Mouse (Mus musculus): ENCODE results near the gene Neurog2.

Gene Neurog2

DNA sequence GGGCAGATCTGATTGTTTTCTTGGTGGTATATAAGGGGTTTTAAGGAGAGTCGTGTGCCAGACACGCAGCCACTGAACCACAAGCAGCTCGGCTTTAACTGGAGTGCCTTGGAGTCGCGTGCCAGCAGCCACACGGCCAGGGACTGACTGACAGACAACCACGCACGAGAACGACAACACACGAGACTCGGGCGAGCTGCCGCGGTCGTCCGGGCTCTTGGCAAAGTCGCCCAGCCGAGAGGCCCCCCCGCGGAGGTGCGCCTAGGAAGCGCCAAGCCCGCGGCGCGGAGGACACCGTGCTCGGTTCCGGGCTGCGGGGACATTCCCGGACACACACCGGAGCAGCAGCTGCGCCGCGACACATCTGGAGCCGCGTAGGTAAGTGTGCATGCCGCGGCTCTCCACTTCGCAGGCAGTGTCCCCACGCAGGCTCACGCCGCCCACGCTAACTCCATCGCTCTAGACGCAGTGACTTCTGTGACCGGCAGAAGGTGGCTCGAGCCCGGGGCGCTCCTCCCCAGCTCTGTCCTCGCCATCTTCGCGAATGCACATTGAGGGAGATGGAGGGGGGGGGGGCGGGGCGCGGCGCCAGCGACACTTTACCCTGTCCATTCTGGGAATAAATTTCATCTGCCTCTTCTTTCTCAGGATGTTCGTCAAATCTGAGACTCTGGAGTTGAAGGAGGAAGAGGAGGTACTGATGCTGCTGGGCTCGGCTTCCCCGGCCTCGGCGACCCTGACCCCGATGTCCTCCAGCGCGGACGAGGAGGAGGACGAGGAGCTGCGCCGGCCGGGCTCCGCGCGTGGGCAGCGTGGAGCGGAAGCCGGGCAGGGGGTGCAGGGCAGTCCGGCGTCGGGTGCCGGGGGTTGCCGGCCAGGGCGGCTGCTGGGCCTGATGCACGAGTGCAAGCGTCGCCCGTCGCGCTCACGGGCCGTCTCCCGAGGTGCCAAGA is at the start of gene Neurog2:
TSS of gene Neurog2 (plus strand) at position 56 of the 953 bp plus-strand sequence.
- DNase-seq (ENCODE audit: low spot score in 2 of 2) = peak in 1 of 2 experiments; percentile 10

DNA sequence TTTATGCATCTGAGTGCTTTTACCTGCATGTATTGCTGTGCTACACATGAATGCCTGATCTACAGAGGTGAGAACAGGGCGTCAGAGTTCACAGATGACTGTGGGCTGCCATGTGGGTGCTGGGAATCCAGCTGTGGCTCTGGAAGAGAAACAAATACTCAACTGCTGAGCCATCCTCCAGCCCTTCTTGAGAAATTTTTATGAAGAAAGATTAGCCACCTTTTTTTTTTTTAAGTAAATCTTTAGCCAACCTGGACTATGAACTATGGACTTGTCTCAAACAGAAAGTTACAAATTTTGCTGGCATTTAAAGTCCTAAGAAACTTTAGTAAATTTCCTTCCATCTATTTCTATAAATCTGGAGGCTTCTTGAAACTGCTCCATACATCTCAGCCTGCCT is 35.8 kb upstream of the Neurog2 start:
- no peak for DNase-seq (ENCODE audit: low spot score in 2 of 2)

DNA sequence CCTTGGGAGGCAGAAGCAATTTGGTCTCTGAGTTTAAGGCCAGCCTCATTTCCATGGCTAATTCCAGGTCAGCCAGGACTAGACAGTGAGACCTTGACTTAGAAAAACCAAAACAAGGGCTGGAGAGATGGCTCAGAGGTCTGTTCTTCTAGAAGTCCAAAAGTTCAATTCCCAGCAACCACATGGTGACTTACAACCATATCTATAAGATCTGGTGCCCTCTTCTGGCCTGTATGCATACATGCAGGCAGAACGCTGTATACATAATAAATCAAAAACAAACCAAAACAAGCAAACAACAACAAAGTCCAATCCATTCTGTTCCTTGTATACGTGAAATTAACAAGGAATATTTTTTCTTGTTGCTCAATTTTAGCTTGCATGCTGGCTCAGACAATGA is 24.8 kb upstream of the Neurog2 start:
- no peak for DNase-seq (ENCODE audit: low spot score in 2 of 2)

GRCm38 (mm10) chr3:127625296-127625695 is 7.6 kb upstream of the Neurog2 start:
- no peak for DNase-seq (ENCODE audit: low spot score in 2 of 2)

GRCm38 (mm10) chr3:127625701-127626399 is 7.1 kb upstream of the Neurog2 start:
- DNase-seq (ENCODE audit: low spot score in 2 of 2) = no peak

DNA sequence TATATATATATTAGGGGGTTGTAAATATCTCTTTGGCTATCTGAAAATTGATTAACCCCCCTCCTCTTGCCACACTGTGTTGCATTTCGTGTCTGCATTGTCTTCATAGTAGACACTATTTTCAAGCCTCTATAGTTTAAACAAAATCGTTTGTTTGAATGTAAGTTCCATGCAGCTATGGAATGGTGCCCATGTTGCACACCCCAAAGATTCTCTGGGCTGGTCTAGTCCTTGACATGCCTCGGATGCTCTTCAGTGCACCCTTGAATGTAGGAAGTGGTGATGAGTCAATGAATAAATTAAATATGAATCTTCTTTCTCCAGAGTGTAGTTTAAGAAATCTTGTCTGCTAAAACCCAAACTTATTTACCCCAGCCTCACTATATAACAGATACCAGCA is 6.4 kb upstream of the Neurog2 start:
- DNase-seq (ENCODE audit: low spot score in 2 of 2) = no peak

- no peak for DNase-seq (ENCODE audit: low spot score in 2 of 2)
Measured at GRCm38 (mm10) chr3:127627151-127627955, 5.6 kb upstream of the Neurog2 start.

DNA sequence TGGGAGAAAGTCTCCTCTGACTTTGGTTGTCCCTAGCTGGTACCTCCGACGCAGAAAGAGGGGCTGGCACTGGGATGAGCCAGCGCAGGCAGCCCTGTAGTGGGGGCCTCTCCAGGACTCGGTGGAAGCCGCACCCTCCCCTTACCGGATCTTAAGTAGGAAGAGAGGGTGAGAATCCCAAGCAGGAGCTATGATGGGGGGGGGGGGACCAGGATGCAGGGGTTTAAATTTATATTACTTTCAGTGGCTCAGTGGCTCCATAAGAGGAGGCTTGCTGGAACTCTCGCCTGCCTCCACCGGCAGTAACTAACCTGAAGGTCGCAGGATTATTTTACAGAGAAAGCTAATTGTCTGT is 5.0 kb upstream of the Neurog2 start:
- no peak for DNase-seq (ENCODE audit: low spot score in 2 of 2)

DNA sequence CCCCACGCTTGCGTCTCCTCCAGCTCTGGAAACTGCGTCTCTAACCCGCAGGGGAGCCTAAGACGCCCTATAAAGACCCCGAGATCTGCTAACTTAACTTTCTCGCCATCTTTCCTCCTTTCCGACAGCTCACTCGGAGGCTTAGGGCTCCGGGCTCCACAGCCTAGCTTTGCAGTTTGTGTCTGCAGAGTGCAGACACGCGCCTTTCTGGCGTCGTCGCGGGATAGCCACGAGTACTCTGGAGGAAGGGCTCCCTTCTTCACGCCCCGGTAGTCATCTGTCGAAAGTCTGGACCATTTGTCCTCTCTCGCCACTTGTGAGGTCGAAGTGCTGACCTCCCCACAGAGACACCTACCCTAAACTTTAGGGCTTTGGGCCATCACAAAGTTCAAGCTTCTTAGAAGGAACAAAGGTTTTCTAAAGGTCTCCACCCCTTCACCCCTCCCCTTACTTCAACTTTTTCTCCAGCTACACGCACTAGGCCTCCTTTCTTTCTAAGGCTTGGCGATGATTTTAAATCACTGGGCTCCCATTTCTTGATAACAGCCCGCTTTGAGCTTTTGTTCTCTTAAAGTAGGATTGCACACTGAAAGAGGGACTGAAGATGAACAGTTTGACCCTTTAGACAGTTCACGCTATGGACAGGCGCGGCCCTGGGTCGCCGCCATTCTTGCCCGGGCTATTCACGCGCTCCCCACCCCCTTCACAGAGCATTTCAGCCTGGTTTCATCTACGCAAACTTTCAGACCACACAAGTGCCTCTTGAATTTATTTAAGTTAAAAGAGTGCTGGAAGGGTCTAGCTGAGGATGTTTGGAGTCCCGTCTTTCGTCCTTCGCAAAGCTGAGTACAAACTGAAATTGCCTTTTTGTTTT is 4.4 kb upstream of the Neurog2 start:
- DNase-seq (ENCODE audit: low spot score in 2 of 2) = no peak

DNA sequence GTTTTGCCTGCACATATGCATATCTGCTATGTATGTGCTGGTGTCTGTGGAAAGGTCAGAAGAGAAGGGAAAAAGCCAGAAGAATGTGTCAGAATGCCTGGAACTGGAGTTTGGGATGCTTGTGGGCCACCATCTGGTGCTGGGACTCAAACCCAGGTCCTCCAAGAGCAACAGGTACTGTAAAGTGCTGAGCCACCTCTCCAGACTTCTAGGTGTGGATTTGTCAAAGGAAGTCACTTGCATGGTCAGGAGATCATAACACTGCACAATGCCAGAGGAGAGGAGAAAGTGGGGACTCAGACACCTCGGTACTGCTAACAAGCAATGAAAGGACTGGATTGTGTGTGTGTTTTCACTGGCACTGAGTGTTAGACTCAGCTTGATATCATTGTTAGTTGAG is 2.7 kb upstream of the Neurog2 start:
- no peak for DNase-seq (ENCODE audit: low spot score in 2 of 2)

DNA sequence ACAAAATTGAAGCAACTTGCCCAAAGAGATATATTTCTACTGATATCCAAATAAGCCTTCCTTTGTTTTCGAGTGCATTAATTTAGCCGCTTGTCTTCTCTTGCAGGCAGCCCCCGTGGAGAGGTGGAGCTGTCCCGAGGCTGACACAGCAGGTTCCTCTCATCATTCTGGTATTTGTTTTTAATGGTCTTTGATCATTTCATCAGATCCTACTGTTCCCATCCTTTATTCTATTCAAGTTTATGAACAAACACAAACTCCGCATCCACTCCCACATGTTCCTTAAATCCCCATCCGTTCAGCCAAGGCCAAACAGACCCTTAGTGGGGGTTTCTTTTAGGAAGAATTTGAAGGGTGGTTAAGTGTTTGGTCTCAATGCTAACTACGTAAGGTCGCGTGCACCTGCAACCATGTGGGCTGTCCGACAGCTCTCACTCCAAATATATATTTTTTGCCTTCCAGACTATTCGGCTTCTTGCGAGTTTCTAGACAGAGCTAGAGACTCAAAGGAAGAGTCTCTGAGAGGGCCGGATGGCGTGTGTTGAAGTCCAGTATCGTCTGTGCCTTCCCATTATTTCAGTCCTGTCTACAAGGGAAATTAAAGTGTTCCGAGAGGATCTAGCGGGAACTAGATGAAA is 2.1 kb upstream of the Neurog2 start:
- no peak for DNase-seq (ENCODE audit: low spot score in 2 of 2)

DNA sequence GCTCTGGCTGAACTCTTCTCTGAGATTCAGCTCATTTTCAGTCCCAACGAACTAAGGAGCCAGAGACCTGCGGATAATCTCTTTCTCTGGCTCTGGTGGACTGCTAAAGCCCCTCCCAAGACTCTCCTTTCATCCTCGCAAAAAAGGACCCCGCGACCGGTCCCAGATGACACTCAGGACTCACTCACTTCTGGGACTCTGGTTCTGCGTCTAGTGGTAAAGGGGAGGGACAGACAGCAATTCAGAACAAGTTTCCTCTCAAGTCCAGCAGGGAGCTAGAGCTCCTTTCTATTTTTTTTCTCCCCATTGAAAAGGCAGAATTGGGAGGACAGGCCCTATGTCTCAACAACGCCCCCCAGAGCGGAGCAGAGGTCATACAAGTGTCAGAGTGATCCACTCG is 1.4 kb upstream of the Neurog2 start:
- DNase-seq (ENCODE audit: low spot score in 2 of 2) = no peak

DNA sequence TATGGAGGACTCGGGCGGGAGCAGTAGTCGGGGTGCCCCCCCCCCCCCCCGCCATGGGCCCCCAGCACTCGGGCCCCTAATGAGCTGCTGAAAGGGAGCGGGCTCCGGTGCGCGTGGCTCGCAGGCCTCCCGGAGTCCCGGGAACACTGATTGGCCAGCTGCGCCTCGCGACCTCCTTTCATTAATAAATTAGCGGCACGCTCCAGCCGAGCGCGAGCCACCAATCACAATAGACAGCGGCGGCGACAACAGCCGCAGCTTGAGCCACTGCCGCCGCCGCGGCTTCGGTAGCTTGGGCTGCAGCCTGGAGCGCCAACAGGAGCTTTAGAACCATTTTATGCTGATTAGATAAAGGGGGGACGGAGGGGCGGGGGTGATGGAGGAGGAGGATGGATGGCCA is 404 bp upstream of the Neurog2 start:
- DNase-seq (ENCODE audit: low spot score in 2 of 2) = no peak

- peak; percentile 34 to 52 for DNase-seq (ENCODE audit: low spot score in 2 of 2)
Measured at GRCm38 (mm10) chr3:127634101-127634983, 1.4 kb downstream of the Neurog2 start.

DNA sequence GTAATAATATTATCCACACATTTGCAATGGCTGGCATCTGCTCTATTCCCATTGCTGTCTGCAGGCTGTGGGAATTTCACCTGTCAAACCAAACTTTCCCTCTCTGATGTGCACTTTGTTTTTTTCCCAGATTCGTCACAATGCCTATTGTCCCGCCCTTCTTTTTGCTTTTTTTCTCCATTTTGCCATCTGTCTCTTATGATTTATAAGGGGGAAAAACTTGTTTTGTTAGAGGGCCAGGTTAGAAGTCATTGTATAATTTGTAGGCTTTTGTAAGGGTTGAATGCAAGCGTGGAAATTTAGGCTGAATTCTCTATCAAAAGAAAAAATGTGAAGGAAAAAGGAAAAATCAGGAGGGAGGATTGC is 2.0 kb downstream of the Neurog2 start:
- no peak for DNase-seq (ENCODE audit: low spot score in 2 of 2)

- DNase-seq (ENCODE audit: low spot score in 2 of 2) = no peak
Measured at GRCm38 (mm10) chr3:127639875-127640761, 7.2 kb downstream of the Neurog2 start.

GRCm38 (mm10) chr3:127640762-127641700 is 8.1 kb downstream of the Neurog2 start:
- DNase-seq (ENCODE audit: low spot score in 2 of 2) = no peak

DNA sequence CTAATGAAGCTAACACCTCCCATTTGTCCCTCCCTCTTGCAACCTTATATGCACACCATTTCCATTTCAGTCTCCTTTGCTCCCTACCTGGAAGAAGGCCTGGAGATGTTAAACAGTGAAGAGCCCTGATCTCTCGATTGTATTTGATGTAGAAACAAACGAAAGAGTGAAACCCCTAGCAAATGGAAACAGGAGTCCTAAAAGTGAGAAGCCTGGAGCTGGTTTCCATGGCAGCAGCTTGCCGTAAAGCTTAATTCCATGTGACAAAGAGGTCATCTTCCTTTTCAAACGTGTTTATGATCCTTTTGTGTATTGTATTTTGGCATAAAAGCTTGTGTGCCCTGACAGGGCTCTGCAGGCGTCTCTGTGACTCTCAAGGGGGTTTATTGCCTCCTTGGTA is 9.3 kb downstream of the Neurog2 start:
- DNase-seq (ENCODE audit: low spot score in 2 of 2) = no peak

Data from right cerebral cortex, postnatal 36 days (tissue).